Mouse (Mus musculus) brain, embryonic 14.5 days (tissue): Measurements from ENCODE around the gene Mcfd2.

Source experiments
- CTCF ChIP-seq: fragments of 200-500 bp; IDR thresholded peaks from 2 replicates; pipeline ENCODE4 v1.5.1; 2012; ENCODE audit warnings: inconsistent platforms, mild to moderate bottlenecking, moderate library complexity, borderline replicate concordance; ENCODE audit not compliant: insufficient read depth, insufficient read length; ENCODE audit errors: extremely low read depth
- POLR2A ChIP-seq: fragments of 200-500 bp; IDR thresholded peaks from 2 replicates; pipeline ENCODE4 v1.6.1; 2012; ENCODE audit warnings: mild to moderate bottlenecking, inconsistent platforms, borderline replicate concordance; ENCODE audit not compliant: poor library complexity, insufficient read depth, insufficient read length, severe bottlenecking; ENCODE audit errors: extremely low read depth

DNA sequence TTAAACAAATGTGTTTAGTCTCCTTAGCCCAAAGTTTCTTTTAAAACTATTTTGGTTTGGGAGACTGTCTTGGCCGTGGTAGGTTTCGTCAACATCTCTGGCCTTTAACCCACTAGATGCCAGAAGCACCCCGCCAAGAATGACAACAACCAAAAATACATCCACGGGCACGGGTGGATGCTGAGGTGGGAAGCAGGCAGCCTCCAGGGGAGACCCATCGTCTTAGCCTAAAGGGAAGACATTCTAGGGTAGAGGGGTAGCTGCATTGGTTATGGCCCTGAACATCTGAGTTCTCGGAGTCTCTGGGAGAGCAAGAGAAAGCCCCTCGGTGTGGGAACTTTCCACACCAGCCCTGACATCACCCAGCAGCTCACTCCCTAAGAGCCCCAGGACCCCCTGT is 48.4 kb upstream of the Mcfd2 start:
- no peak for TF ChIP-seq CTCF
- TF ChIP-seq POLR2A, result no peak
